Mouse (Mus musculus): ENCODE measurements around the gene Brwd1. TPM values are rescaled to one million over a fixed set of nuclear protein-coding genes. Genes with fewer than 3 reads are reported as not detected.
A peak's percentile ranks its signal among the peaks of the same experiment; 100 is the strongest.

Brwd1 gene
- polyA plus RNA-seq (2015; fragmentation: Nextera tagmentation; extraction: Ambion mirVana), result 287 and 303 TPM in 2 replicates

GRCm38 (mm10) chr16:96082301-96083178 is at the start of gene Brwd1:
Gene Brwd1, minus strand, starts transcription at chr16:96082526.
- Histone ChIP-seq H3K9me3 (no peaks in the 10 kb centered on the region), H3K4me3 (replicated peaks) (peak within 1 kb of the TSS; percentile 74), H3K27me3 (no peaks in the 10 kb centered on the region), H3K27ac (peak within 1 kb of the TSS; percentile 95), H3K9ac (replicated peaks) (peak within 1 kb of the TSS; percentile 95), H3K4me2 (replicated peaks) (peak within 1 kb of the TSS; percentile 72), H3K4me1 (replicated peaks) (peaks cover 24% of the 10 kb centered on the region), H3K36me3 (peaks cover 30% of the 10 kb centered on the region)
- WGBS, result under 1% methylated on average over 61 of the region's 107 CpGs
- peak; percentile 87 for ATAC-seq

DNA sequence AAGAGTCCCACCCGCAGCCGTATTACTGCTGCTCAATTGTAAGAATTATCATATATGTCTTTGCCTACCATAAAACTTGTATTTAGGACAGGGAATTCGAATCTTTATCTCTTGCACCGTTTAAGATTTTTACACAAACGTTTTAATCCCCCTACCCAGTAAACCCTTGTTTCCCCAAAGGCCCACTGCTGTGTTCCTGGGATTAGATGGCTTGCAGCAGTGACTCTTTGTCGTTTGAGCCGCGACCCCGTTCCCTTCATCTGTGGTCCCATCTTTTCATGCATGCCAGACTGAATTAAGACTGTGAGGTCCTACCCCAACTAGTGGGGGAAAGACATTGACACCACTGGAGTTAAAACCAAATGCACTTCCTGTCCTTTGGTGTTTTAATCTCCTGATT is 46.1 kb upstream of the Brwd1 start:
- H3K27ac ChIP-seq, result peak overlapping the region; percentile 99
- H3K9me3 ChIP-seq, result no peaks in the 10 kb centered on the region
- no peak for ATAC-seq
- H3K27me3 ChIP-seq, result peaks cover 18% of the 10 kb centered on the region
- peaks cover 29% of the 10 kb centered on the region for H3K36me3 ChIP-seq
- 1% methylated on average over 9 of the region's 9 CpGs for WGBS
- peaks cover 41% of the 10 kb centered on the region for H3K4me1 ChIP-seq (replicated peaks)
- H3K4me3 ChIP-seq (replicated peaks), result peak overlapping the region; percentile 94
- peak overlapping the region; percentile 79 for H3K9ac ChIP-seq (replicated peaks)
- H3K4me2 ChIP-seq (replicated peaks), result peak overlapping the region; percentile 82

DNA sequence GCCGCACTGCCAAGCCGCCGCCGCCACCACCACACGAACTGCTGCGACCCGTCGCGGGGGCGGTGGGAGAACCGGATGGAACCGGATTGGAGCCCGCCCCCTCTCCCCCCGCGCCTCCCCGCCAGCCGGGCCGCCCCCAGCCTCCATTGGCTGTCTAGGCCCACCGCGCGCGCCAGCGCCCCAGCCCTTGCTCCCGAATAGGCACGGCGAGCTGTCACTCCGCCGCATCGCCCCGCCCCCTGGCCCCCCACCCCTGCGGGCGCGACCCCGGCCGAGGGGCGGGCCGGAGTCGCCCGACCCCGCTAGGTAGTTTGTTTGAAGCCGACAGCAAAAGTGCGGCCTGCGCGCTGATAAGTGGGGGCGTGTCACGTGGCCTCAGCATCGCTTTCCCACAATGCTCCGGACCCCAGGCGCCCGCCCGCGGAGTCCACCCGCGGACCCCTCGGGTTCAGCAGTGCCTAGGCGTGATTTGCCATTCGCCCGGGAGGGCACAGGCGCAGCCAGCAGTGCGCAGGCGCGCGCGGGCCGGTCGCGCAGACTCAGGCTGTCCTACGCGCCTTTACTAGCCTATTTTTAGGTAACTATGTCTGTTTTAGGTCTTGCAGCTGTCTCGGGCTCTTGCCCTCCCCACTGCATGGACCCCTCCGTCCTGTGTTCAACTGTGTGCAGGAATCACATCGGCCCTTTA is 45.5 kb upstream of the Brwd1 start, which contains the start of gene Hmgn1:
Gene Hmgn1, minus strand, starts transcription at position 73 of the 688 bp plus-strand sequence.
- H3K27ac ChIP-seq, result peak within 1 kb of the TSS; percentile 99
- H3K27me3 ChIP-seq, result peaks cover 18% of the 10 kb centered on the region
- peak within 1 kb of the TSS; percentile 94 for H3K4me3 ChIP-seq (replicated peaks)
- H3K9ac ChIP-seq (replicated peaks), result peak within 1 kb of the TSS; percentile 99
- H3K4me1 ChIP-seq (replicated peaks), result peaks cover 41% of the 10 kb centered on the region
- no peaks in the 10 kb centered on the region for H3K9me3 ChIP-seq
- H3K4me2 ChIP-seq (replicated peaks), result peak within 1 kb of the TSS; percentile 82
- WGBS, result under 1% methylated on average over 49 of the region's 72 CpGs
- H3K36me3 ChIP-seq, result peaks cover 34% of the 10 kb centered on the region
- peak; percentile 98 for ATAC-seq

DNA sequence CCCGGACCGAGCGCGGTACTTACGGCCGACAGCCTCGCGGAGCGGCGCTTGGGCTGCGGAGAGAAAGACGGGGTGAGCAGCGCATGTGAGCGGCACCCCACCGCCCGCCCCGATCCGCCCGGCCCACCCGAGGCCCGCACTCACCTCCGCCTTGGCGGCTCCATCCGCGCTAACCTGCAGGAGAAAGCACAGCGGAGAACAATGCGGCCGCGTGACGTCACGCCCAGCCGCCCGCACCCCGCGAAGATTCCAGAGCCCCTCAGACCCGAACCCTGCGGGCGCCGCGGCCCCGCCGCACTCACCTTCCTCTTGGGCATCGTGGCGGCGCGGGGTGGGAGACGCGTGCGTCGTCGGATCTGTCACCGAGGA is 44.9 kb upstream of the Brwd1 start:
- H3K9ac ChIP-seq (replicated peaks), result peak overlapping the region; percentile 99
- WGBS, result under 1% methylated on average over 49 of the region's 52 CpGs
- peak overlapping the region; percentile 94 for H3K4me3 ChIP-seq (replicated peaks)
- no peaks in the 10 kb centered on the region for H3K9me3 ChIP-seq
- peaks cover 40% of the 10 kb centered on the region for H3K36me3 ChIP-seq
- peaks cover 41% of the 10 kb centered on the region for H3K4me1 ChIP-seq (replicated peaks)
- H3K27me3 ChIP-seq, result peaks cover 18% of the 10 kb centered on the region
- peak overlapping the region; percentile 82 for H3K4me2 ChIP-seq (replicated peaks)
- ATAC-seq, result peak; percentile 80
- peak overlapping the region; percentile 99 for H3K27ac ChIP-seq

- Histone ChIP-seq H3K27me3 (peaks cover 18% of the 10 kb centered on the region), H3K36me3 (peaks cover 43% of the 10 kb centered on the region), H3K27ac (peak overlapping the region; percentile 99), H3K9ac (replicated peaks) (peak overlapping the region; percentile 99), H3K4me1 (replicated peaks) (peaks cover 41% of the 10 kb centered on the region), H3K4me3 (replicated peaks) (peak overlapping the region; percentile 94), H3K4me2 (replicated peaks) (peak overlapping the region; percentile 82), H3K9me3 (no peaks in the 10 kb centered on the region)
- 4% methylated on average over 19 of the region's 19 CpGs for WGBS
- no peak for ATAC-seq
These were observed 44.4 kb upstream of the Brwd1 start for GRCm38 (mm10) chr16:96126684-96127171.

GRCm38 (mm10) chr16:96120022-96120623 is 37.8 kb upstream of the Brwd1 start:
- Histone ChIP-seq H3K9me3 (no peaks in the 10 kb centered on the region), H3K27me3 (no peaks in the 10 kb centered on the region), H3K36me3 (peaks cover 64% of the 10 kb centered on the region), H3K4me1 (replicated peaks) (peaks cover 15% of the 10 kb centered on the region), H3K27ac (no peak overlapping the region), H3K9ac (replicated peaks) (no peak overlapping the region), H3K4me3 (replicated peaks) (no peak overlapping the region), H3K4me2 (replicated peaks) (no peak overlapping the region)
- 78% methylated on average over 4 of the region's 4 CpGs for WGBS
- ATAC-seq, result no peak

DNA sequence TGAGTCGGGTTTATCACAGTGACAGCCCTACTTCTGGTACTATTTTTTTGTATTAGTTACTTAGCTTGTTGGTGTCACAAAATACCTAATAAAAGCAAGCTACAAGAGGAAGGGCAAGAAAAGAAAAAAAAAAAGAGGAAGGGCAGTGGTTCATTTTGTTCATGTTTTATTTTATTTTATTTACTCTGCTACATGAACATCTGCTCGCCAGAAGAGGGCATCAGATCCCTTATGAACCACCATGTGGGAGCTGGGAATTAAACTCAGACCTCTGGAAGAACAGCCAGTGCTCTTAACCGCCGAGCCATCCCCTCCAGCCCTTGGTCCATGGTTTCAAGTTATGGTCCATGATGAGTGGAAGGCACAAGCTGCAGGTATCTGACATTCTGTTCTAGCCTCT is 32.4 kb upstream of the Brwd1 start:
- Histone ChIP-seq H3K36me3 (peaks cover 18% of the 10 kb centered on the region), H3K4me2 (replicated peaks) (no peak overlapping the region), H3K4me3 (replicated peaks) (no peak overlapping the region), H3K4me1 (replicated peaks) (no peaks in the 10 kb centered on the region), H3K27me3 (no peaks in the 10 kb centered on the region), H3K9me3 (no peaks in the 10 kb centered on the region), H3K9ac (replicated peaks) (no peak overlapping the region), H3K27ac (no peak overlapping the region)
- 47% methylated on average over 4 of the region's 4 CpGs for WGBS
- no peak for ATAC-seq

- H3K9ac ChIP-seq (replicated peaks), result no peak overlapping the region
- no peak overlapping the region for H3K27ac ChIP-seq
- ATAC-seq, result no peak
- no peak overlapping the region for H3K4me2 ChIP-seq (replicated peaks)
- peaks cover 4% of the 10 kb centered on the region; the same call in 1 of the 2 replicates for H3K36me3 ChIP-seq
- H3K4me3 ChIP-seq (replicated peaks), result no peak overlapping the region
- WGBS, result 47% methylated on average over 2 of the region's 2 CpGs
- H3K4me1 ChIP-seq (replicated peaks), result no peaks in the 10 kb centered on the region
- H3K9me3 ChIP-seq, result no peaks in the 10 kb centered on the region
- no peaks in the 10 kb centered on the region for H3K27me3 ChIP-seq
These were observed 30.4 kb upstream of the Brwd1 start for GRCm38 (mm10) chr16:96112769-96113168.

DNA sequence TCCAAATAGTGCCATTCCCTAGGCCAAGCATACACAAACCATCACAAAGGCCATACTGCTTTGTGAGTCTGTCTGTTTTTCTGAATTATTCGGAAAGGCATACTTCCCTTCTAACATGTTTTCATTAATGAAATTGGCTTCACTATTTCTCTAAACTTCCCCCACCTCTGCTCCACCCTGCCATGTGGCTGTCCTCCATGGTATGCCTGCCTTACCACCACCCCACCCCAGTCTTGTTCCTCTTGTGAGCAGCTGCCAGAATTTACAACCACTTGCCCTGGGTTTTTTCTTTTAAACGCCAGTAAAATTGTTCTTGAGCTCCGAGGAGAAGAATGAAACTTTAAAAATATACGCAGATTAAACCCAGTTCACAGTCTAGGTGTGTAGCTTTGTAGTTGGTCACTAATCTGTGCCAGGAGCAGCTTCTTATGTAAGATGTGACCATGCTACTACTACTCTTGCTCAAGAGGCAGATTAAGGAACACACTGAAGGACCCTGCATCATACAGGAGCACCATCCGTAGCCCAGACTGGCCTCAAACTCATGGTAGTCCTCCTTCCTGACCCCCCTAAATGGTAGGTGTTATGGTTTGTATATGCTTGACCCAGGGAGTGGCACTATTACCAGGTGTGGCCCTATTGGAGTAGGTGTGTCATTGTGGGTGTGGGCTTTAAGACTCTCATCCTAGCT is 28.5 kb upstream of the Brwd1 start:
- Histone ChIP-seq H3K9ac (replicated peaks) (no peak overlapping the region), H3K4me3 (replicated peaks) (no peak overlapping the region), H3K4me1 (replicated peaks) (no peaks in the 10 kb centered on the region), H3K36me3 (no peaks in the 10 kb centered on the region), H3K4me2 (replicated peaks) (no peak overlapping the region), H3K9me3 (no peaks in the 10 kb centered on the region), H3K27ac (no peak overlapping the region), H3K27me3 (no peaks in the 10 kb centered on the region)
- ATAC-seq, result no peak
- WGBS, result 92% methylated on average over 5 of the region's 5 CpGs

GRCm38 (mm10) chr16:96109673-96110072 is 27.3 kb upstream of the Brwd1 start:
- no peaks in the 10 kb centered on the region for H3K9me3 ChIP-seq
- no peak for ATAC-seq
- no peak overlapping the region for H3K9ac ChIP-seq (replicated peaks)
- H3K4me1 ChIP-seq (replicated peaks), result no peaks in the 10 kb centered on the region
- H3K4me2 ChIP-seq (replicated peaks), result no peak overlapping the region
- 70% methylated on average over 4 of the region's 4 CpGs for WGBS
- H3K27ac ChIP-seq, result no peak overlapping the region
- H3K4me3 ChIP-seq (replicated peaks), result no peak overlapping the region
- H3K36me3 ChIP-seq, result no peaks in the 10 kb centered on the region
- H3K27me3 ChIP-seq, result no peaks in the 10 kb centered on the region

DNA sequence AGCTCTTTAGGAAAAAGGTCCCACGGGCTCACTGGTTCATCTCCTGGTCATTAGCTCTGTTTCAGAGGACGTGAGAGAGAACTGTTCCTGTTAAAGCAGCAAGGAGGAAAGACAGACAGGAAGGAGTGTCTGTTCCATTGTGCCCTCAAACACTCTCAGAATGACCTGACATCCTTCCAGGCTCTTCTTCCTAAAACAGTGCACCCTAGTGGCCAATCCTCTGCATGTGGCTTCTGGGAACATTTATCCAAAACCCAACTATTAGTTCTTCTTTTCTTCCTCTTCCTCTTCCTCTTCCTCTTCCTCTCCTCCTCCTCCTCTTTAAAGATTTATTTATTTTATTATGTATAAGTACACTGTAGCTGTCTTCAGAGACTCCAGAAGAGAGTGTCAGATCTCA is 20.7 kb upstream of the Brwd1 start:
- Histone ChIP-seq H3K4me1 (replicated peaks) (no peaks in the 10 kb centered on the region), H3K27me3 (no peaks in the 10 kb centered on the region), H3K27ac (no peak overlapping the region), H3K9me3 (no peaks in the 10 kb centered on the region), H3K4me3 (replicated peaks) (no peak overlapping the region), H3K36me3 (no peaks in the 10 kb centered on the region), H3K4me2 (replicated peaks) (no peak overlapping the region), H3K9ac (replicated peaks) (no peak overlapping the region)
- no peak for ATAC-seq
- 40% methylated on average over 2 of the region's 2 CpGs for WGBS

Data from midbrain, embryonic 13.5 days (tissue).